Mouse (Mus musculus): ENCODE results near the gene Eps8l1.

DNA sequence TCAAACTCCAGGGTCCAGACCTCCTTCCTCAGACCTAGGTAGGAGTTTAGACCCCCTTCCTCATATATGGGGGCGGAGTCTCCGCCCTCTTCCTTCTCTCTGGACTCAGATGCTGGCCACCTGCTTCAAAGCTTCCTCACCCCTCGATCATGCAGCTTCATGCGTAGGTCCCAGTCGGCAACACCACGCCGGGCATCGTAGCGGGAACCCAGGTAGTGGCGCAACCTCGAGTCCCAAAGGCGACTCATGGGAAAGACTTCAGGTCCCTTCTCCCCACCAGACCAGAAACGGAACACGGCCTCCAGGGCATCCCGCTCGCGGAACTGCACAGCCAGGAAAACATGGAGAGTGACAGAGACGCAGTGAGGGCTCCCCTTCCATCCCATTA, 66.8 kb downstream of the Eps8l1 start:
- no peak for TF ChIP-seq GATA1 (IDR thresholded peaks at IDR 0.05; ENCODE audit: low read length)
- no peak for TF ChIP-seq TAL1 (IDR thresholded peaks at IDR 0.05; ENCODE audit: low read length)
